Mouse (Mus musculus) kidney, embryonic 16.5 days (tissue): ENCODE measurements around the gene Crocc2. TPM values are rescaled to one million over a fixed set of nuclear protein-coding genes. Genes with fewer than 3 reads are reported as not detected.

Experiments
- ATAC-seq: fragments of 200-750 bp; cut with Nextera tagmentation; 2 replicates; pipeline ENCODE4 v1.8.0; 2017; ENCODE audit warnings: moderate TSS enrichment; ENCODE audit not compliant: low FRiP score, low TSS enrichment
- H3K27ac ChIP-seq: fragments of 300-500 bp; sonication (generic); 2 replicates; pipeline ENCODE4 v1.5.1; 2014; ENCODE audit warnings: low read length
- H3K27me3 ChIP-seq: fragments of 300-500 bp; sonication (generic); 2 replicates; pipeline ENCODE4 v1.6.1; 2014; ENCODE audit warnings: low read length, control low read depth, mixed read lengths; ENCODE audit not compliant: insufficient read depth
- H3K36me3 ChIP-seq: fragments of 300-500 bp; sonication (generic); 2 replicates; pipeline ENCODE4 v1.6.1; 2014; ENCODE audit warnings: low read length, control low read depth, mixed read lengths; ENCODE audit not compliant: insufficient read depth
- H3K4me1 ChIP-seq: fragments of 300-500 bp; sonication (generic); 2 replicates; pipeline ENCODE4 v1.6.1; 2014; ENCODE audit warnings: low read length, control low read depth, mixed read lengths; ENCODE audit not compliant: insufficient read depth
- H3K4me2 ChIP-seq: fragments of 300-500 bp; sonication (generic); replicated peaks from 2 replicates; pipeline ENCODE4 v1.6.1; 2014; ENCODE audit warnings: low read depth, low read length
- H3K4me3 ChIP-seq: fragments of 300-500 bp; sonication (generic); 2 replicates; pipeline ENCODE4 v1.5.1; 2014; ENCODE audit warnings: mild to moderate bottlenecking, low read length
- H3K9ac ChIP-seq: fragments of 300-500 bp; sonication (generic); replicated peaks from 2 replicates; pipeline ENCODE4 v1.6.1; 2014; ENCODE audit warnings: low read length
- H3K9me3 ChIP-seq: fragments of 300-500 bp; sonication (generic); 2 replicates; pipeline ENCODE4 v1.6.1; 2016; ENCODE audit warnings: low read length, control low read depth
- WGBS: fragments of 180-500 bp; shearing (Covaris S2); extraction: QIAGEN DNeasy Blood & Tissue Kit; methylation state at CpG from one replicate; pipeline ENCODE4 v1.1.7; 2014; 5-methylcytosine and 5-hydroxymethylcytosine counted together
- microRNA-seq: library from miRNA; unstranded; fragments of <30 nt; microRNA quantifications from one replicate; pipeline ENCODE4, GENCODE M21; 2016
- polyA plus RNA-seq: library from polyadenylated mRNA; unstranded; fragments of >200 nt; fragmentation: Nextera tagmentation; extraction: Ambion mirVana; gene quantifications from 2 replicates; pipeline ENCODE4 v1.2.1, GENCODE M21; 2015

The Crocc2 gene
- polyA plus RNA-seq, 1 experiment from 2014 or later = 0.34 TPM

DNA sequence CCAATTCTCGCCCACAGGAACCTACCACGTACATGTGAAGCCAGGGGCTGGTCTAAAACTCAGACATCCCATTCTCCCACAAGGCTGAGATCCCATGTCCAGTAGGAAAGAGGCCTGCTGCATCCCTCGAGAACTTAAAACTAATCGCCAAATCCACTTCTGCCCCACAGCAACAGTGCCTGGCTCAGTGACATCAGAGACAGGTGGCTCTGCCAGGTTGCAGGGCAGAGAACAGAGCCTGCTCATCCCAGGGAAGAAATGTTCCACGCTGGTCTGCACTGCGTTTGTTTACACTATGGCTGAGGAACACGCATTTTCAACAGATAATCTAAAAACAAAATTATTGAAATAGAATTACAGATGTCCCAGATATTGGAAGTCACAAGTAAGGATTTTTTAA lies 108.5 kb downstream of the Crocc2 start:
- 81% methylated on average over 7 of the region's 7 CpGs for WGBS
- no peaks in the 10 kb centered on the region for H3K36me3 ChIP-seq

More for the DNA sequence above, 108.5 kb downstream of the Crocc2 start:
- Histone ChIP-seq H3K27ac (no peak overlapping the region), H3K9me3 (no peaks in the 10 kb centered on the region), H3K4me2 (no peak overlapping the region), H3K9ac (no peak overlapping the region), H3K27me3 (no peaks in the 10 kb centered on the region), H3K4me3 (no peak overlapping the region), H3K4me1 (no peaks in the 10 kb centered on the region)
- ATAC-seq = no peak

Small RNAs within 50 kb of the gene (microRNA-seq; reads per million reads assigned to microRNA genes)
- gene Mir6901 = 1.3 reads per million

Other genes with a start within 250 kb of the Crocc2 start
- 42.8 and 44.8 TPM in 2 replicates for gene Capn10, start 234.3 kb upstream of the Crocc2 start, polyA plus RNA-seq
- 0.50 and 0.62 TPM in 2 replicates for gene Gpr35, start 217.9 kb upstream of the Crocc2 start, polyA plus RNA-seq
- not detected in 2 replicates for gene Aqp12, start 162.4 kb upstream of the Crocc2 start, polyA plus RNA-seq
- gene Kif1a, start 66.8 kb upstream of the Crocc2 start, polyA plus RNA-seq = 7.4 and 11.6 TPM in 2 replicates
- 0.32 TPM in 1 of 2 replicates, not detected in the other for gene Agxt, start 33.5 kb upstream of the Crocc2 start, polyA plus RNA-seq
- 2.2 and 2.3 TPM in 2 replicates for gene 2310007B03Rik, start 7.8 kb upstream of the Crocc2 start, polyA plus RNA-seq
- 9.5 and 11.1 TPM in 2 replicates for gene Sned1, start 67.1 kb downstream of the Crocc2 start, polyA plus RNA-seq
- 34.3 and 34.8 TPM in 2 replicates for gene Mterf4, start 137.2 kb downstream of the Crocc2 start, polyA plus RNA-seq
- 54.5 and 54.9 TPM in 2 replicates for gene Ppp1r7, start 174.1 kb downstream of the Crocc2 start, polyA plus RNA-seq
- gene Pask, start 174.8 kb downstream of the Crocc2 start, polyA plus RNA-seq = 16.1 and 16.6 TPM in 2 replicates
- gene Ano7, start 205.2 kb downstream of the Crocc2 start, polyA plus RNA-seq = 0.24 and 0.75 TPM in 2 replicates